Mouse (Mus musculus) urinary bladder, postnatal 25 days (tissue): Measurements from ENCODE around the gene Cilp2.
A peak's percentile ranks its signal among the peaks of the same experiment; 100 is the strongest.

ENCODE experiments used
- DNase-seq: peaks from one replicate; pipeline ENCODE4 v3.0.0; 2022; ENCODE audit warnings: low spot score

Cilp2 gene

GRCm38 (mm10) chr8:69887289-69888243, at the start of gene Cilp2:
Gene Cilp2 (minus strand): TSS chr8:69887687.
- peak; percentile 34 for DNase-seq

GRCm38 (mm10) chr8:69936050-69936794, 48.7 kb upstream of the Cilp2 start:
- DNase-seq, result no peak

- DNase-seq, result no peak
These were observed 47.9 kb upstream of the Cilp2 start for GRCm38 (mm10) chr8:69935431-69935830.

- no peak for DNase-seq
These were observed 47.1 kb upstream of the Cilp2 start for GRCm38 (mm10) chr8:69934582-69934981.

- DNase-seq, result no peak
These were observed 46.3 kb upstream of the Cilp2 start for GRCm38 (mm10) chr8:69933811-69934210.

- no peak for DNase-seq
These were observed 39.4 kb upstream of the Cilp2 start for GRCm38 (mm10) chr8:69926901-69927300.

GRCm38 (mm10) chr8:69923986-69924385, 36.5 kb upstream of the Cilp2 start:
- DNase-seq, result no peak

GRCm38 (mm10) chr8:69921141-69921540, 33.7 kb upstream of the Cilp2 start:
- DNase-seq, result no peak

- peak; percentile 46 for DNase-seq
These were observed 32.6 kb upstream of the Cilp2 start for GRCm38 (mm10) chr8:69919876-69920662.

- peak; percentile 61 for DNase-seq
These were observed 31.5 kb upstream of the Cilp2 start for GRCm38 (mm10) chr8:69919010-69919409.

GRCm38 (mm10) chr8:69918506-69918905, 31.0 kb upstream of the Cilp2 start:
- DNase-seq, result no peak

- DNase-seq, result no peak
These were observed 28.3 kb upstream of the Cilp2 start for GRCm38 (mm10) chr8:69915748-69916147.

GRCm38 (mm10) chr8:69914526-69914925, 27.0 kb upstream of the Cilp2 start:
- no peak for DNase-seq

- no peak for DNase-seq
These were observed 25.1 kb upstream of the Cilp2 start for GRCm38 (mm10) chr8:69912478-69913074.

GRCm38 (mm10) chr8:69911917-69912316, 24.4 kb upstream of the Cilp2 start:
- no peak for DNase-seq

GRCm38 (mm10) chr8:69907106-69907505, 19.6 kb upstream of the Cilp2 start:
- DNase-seq, result no peak

- no peak for DNase-seq
These were observed 18.8 kb upstream of the Cilp2 start for GRCm38 (mm10) chr8:69906260-69906659.

- no peak for DNase-seq
These were observed 16.6 kb upstream of the Cilp2 start for GRCm38 (mm10) chr8:69904096-69904495.

- DNase-seq, result peak; percentile 97
These were observed 15.6 kb upstream of the Cilp2 start for GRCm38 (mm10) chr8:69903063-69903542.

- DNase-seq, result peak; percentile 39
These were observed 14.9 kb upstream of the Cilp2 start, which contains the start of the genes Tssk6, Ndufa13 and Yjefn3 for GRCm38 (mm10) chr8:69902163-69903062. Gene Tssk6 (plus strand): TSS chr8:69902184. Gene Ndufa13 (minus strand): TSS chr8:69902558. Gene Yjefn3 (minus strand): TSS chr8:69902712.
